Comparison of ENCODE assay signal across 22 mouse cellular contexts in the genomic region with DNA sequence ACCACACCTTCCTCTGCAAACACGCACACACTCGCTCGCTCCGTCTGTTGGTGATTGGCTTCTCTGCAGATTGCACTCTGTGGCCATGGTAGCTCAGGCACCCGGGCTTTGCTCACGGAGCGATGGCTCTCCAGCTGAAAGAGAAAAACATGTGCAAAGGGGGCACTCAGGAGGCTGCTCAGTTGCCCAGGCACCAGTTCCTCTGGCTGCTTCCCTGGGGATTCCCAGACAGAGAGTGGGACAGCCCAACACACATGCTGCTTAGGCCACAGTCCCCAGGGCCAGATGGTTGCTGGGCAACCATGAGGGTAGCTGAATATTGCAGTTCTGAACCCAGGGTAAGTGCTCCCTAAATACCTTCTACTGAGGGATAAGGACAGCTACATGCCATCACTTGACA. TPM values are rescaled to one million over a fixed set of nuclear protein-coding genes. Genes with fewer than 3 reads are reported as not detected.
DNase-seq lines count a peak whose midpoint lies in the region; ATAC-seq and TF ChIP-seq lines count a peak whose summit lies in the region.
"Had no signal": no experiment of that assay in that cellular context is flagged by ENCODE, and none has a peak within 500 bp of the region (broad histone marks: within the 10 kb centered on the region; RNA-seq: fewer than 3 reads in every experiment).

No protein-coding gene starts in this region.

- H3K9ac ChIP-seq in hindbrain, postnatal 0 days (replicated peaks; ENCODE audit: low read length) = no peak overlapping the region
- H3K9ac ChIP-seq in CH12.LX (ENCODE audit: insufficient read depth, low read depth) = no peak overlapping the region
- no peak overlapping the region for H3K9ac ChIP-seq in midbrain, embryonic 14.5 days (replicated peaks; ENCODE audit: low read length)
- H3K9ac ChIP-seq: forebrain, embryonic 13.5 days; limb, embryonic 12.5 days; liver, embryonic 13.5 days; lung, embryonic 15.5 days had no signal

- peaks cover 1% of the 10 kb centered on the region; the same call in 1 of the 2 replicates for H3K27me3 ChIP-seq in hindbrain, embryonic 10.5 days (ENCODE audit: insufficient read depth, poor library complexity, severe bottlenecking)
- H3K27me3 ChIP-seq in hindbrain, postnatal 0 days (ENCODE audit: insufficient read depth, low read length) = no peaks in the 10 kb centered on the region
- no peaks in the 10 kb centered on the region for H3K27me3 ChIP-seq in CH12.LX (replicated peaks)
- H3K27me3 ChIP-seq in midbrain, embryonic 14.5 days (ENCODE audit: control insufficient read depth, insufficient read depth, low read length) = no peaks in the 10 kb centered on the region
- H3K27me3 ChIP-seq: forebrain, embryonic 13.5 days had no signal

- peak; percentile 29; the same call in 1 of the 2 replicates for TF ChIP-seq EP300 in CH12.LX (IDR thresholded peaks at IDR 0.05; ENCODE audit: low read length)

- H3K9me3 ChIP-seq in hindbrain, embryonic 10.5 days = no peaks in the 10 kb centered on the region
- H3K9me3 ChIP-seq in hindbrain, postnatal 0 days (ENCODE audit: low read length) = no peaks in the 10 kb centered on the region
- H3K9me3 ChIP-seq in CH12.LX (replicated peaks; ENCODE audit: low read length) = peaks cover 6% of the 10 kb centered on the region
- H3K9me3 ChIP-seq in midbrain, embryonic 14.5 days (ENCODE audit: control insufficient read depth, low read length) = no peaks in the 10 kb centered on the region
- H3K9me3 ChIP-seq: forebrain, embryonic 13.5 days; heart, embryonic 10.5 days; limb, embryonic 12.5 days; liver, embryonic 13.5 days; lung, embryonic 15.5 days had no signal

- 87% methylated on average over 7 of the region's 7 CpGs for WGBS in hindbrain, embryonic 10.5 days
- WGBS in hindbrain, postnatal 0 days = 43% methylated on average over 7 of the region's 7 CpGs
- WGBS in midbrain, embryonic 14.5 days = 68% methylated on average over 7 of the region's 7 CpGs

- dilution Hi-C loops in CH12.LX (cut with MboI; ENCODE audit: extremely low pct_ligation_motif_present, extremely low pct_unique_long_range_greater_than_20kb, low sequenced_read_pairs) = no loop called here

- in situ Hi-C loops in CH12.LX (cut with MboI; ENCODE audit: low pct_ligation_motif_present, low pct_unique_long_range_greater_than_20kb, low sequenced_read_pairs) = no loop called here

- TF ChIP-seq CTCF in hindbrain, postnatal 0 days (IDR thresholded peaks at IDR 0.05; ENCODE audit: low read depth) = no peak
- TF ChIP-seq CTCF in CH12.LX (conservative IDR thresholded peaks at IDR 0.05 in 1 of 2, IDR thresholded peaks at IDR 0.05 in 1 of 2; ENCODE audit: low read depth in 2 of 2, low read length in 2 of 2) = no peak

- peaks cover 70% of the 10 kb centered on the region for H3K36me3 ChIP-seq in hindbrain, embryonic 10.5 days
- H3K36me3 ChIP-seq in hindbrain, postnatal 0 days (ENCODE audit: insufficient read depth, low read length) = peaks cover 54% of the 10 kb centered on the region
- H3K36me3 ChIP-seq in CH12.LX (replicated peaks in 1 of 2; ENCODE audit: control insufficient read depth in 1 of 2, insufficient read depth in 1 of 2, low read length in 1 of 2) = peaks cover 55 to 79% of the 10 kb centered on the region in 2 experiments
- peaks cover 68% of the 10 kb centered on the region for H3K36me3 ChIP-seq in midbrain, embryonic 14.5 days (ENCODE audit: control insufficient read depth, insufficient read depth, low read length)

- ATAC-seq in hindbrain, postnatal 0 days = no peak
- no peak for ATAC-seq in midbrain, embryonic 14.5 days (ENCODE audit: low FRiP score, low TSS enrichment)
- ATAC-seq: CD4-positive, CD25-positive, alpha-beta regulatory T cell, adult 4 months; forebrain, embryonic 13.5 days; intestine, embryonic 16.5 days had no signal

- no peak overlapping the region for H3K4me3 ChIP-seq in hindbrain, embryonic 10.5 days
- no peak overlapping the region for H3K4me3 ChIP-seq in hindbrain, postnatal 0 days (ENCODE audit: low read length)
- H3K4me3 ChIP-seq in CH12.LX (replicated peaks in 1 of 3; ENCODE audit: low read depth in 2 of 3, low read length in 2 of 3, poor library complexity in 1 of 3) = no peak overlapping the region
- H3K4me3 ChIP-seq in midbrain, embryonic 14.5 days (replicated peaks; ENCODE audit: low read depth, low read length) = no peak overlapping the region
- H3K4me3 ChIP-seq: forebrain, embryonic 13.5 days; heart, embryonic 10.5 days; limb, embryonic 12.5 days; liver, embryonic 13.5 days; lung, embryonic 15.5 days had no signal

- DNase-seq in hindbrain, embryonic 10.5 days (ENCODE audit: low spot score) = no peak
- no peak for DNase-seq in hindbrain, postnatal 0 days (ENCODE audit: low spot score)
- DNase-seq in A20 (ENCODE audit: low read depth, low spot score) (peak; percentile 21), CH12.LX (ENCODE audit: extremely low read depth) (peak; percentile 87)
- DNase-seq in midbrain, embryonic 14.5 days = peak; percentile 41
- no peak for DNase-seq in right cerebral cortex, adult 2 months (ENCODE audit: low spot score in 2 of 2)
- no peak for DNase-seq in kidney, postnatal 14 days
- DNase-seq: cerebellum, adult 9-10 months; gastrocnemius, postnatal 36 days; heart, postnatal 14 days; liver, embryonic 13.5 days; right cerebral cortex, postnatal 14 days; thymus, postnatal 14 days had no signal

- 0 out of 2 replicates have a peak overlapping the region, but pooled peaks have one; percentile 50 for H3K27ac ChIP-seq in hindbrain, embryonic 10.5 days
- H3K27ac ChIP-seq in hindbrain, postnatal 0 days = no peak overlapping the region; the same call in 1 of the 2 replicates
- H3K27ac ChIP-seq in CH12.LX (ENCODE audit: insufficient read depth, low read depth) = peak overlapping the region; percentile 17; the same call in 1 of the 2 replicates
- 0 out of 2 replicates have a peak overlapping the region, but pooled peaks have one; percentile 20 for H3K27ac ChIP-seq in midbrain, embryonic 14.5 days (replicated peaks; ENCODE audit: low read depth, low read length)
- H3K27ac ChIP-seq: forebrain, embryonic 13.5 days; heart, embryonic 10.5 days; kidney, postnatal 0 days; limb, embryonic 12.5 days; liver, embryonic 13.5 days; lung, embryonic 15.5 days had no signal

- TF ChIP-seq POLR2A in CH12.LX (IDR thresholded peaks at IDR 0.05; ENCODE audit: low read depth, low read length) = no peak

- no peaks in the 10 kb centered on the region for H3K79me2 ChIP-seq in CH12.LX (replicated peaks; ENCODE audit: control insufficient read depth, extremely low read depth, insufficient read depth, poor library complexity, severe bottlenecking)

- no peak overlapping the region for H3K4me2 ChIP-seq in hindbrain, postnatal 0 days (ENCODE audit: low read depth, low read length)
- H3K4me2 ChIP-seq in CH12.LX (ENCODE audit: insufficient read depth, low read depth, poor library complexity, severe bottlenecking) = no peak overlapping the region
- no peak overlapping the region for H3K4me2 ChIP-seq in midbrain, embryonic 14.5 days (ENCODE audit: low read length)
- H3K4me2 ChIP-seq: forebrain, embryonic 13.5 days; limb, embryonic 12.5 days; liver, embryonic 13.5 days; lung, embryonic 15.5 days had no signal

- H3K4me1 ChIP-seq in hindbrain, embryonic 10.5 days (replicated peaks) = peaks cover 43% of the 10 kb centered on the region
- peaks cover 9% of the 10 kb centered on the region for H3K4me1 ChIP-seq in hindbrain, postnatal 0 days (ENCODE audit: insufficient read depth, low read length)
- H3K4me1 ChIP-seq in CH12.LX (ENCODE audit: control insufficient read depth in 1 of 2, insufficient read depth in 2 of 2) = peaks cover 10 to 53% of the 10 kb centered on the region in 2 experiments
- peaks cover 8% of the 10 kb centered on the region for H3K4me1 ChIP-seq in midbrain, embryonic 14.5 days (ENCODE audit: control insufficient read depth, insufficient read depth, low read length)

- TF ChIP-seq RAD21 in CH12.LX (IDR thresholded peaks at IDR 0.05; ENCODE audit: low read depth, low read length) = no peak; the same call in 1 of the 2 replicates

RNA-seq across cellular contexts. Expression of a gene that starts 4.6 kb away (rescaled TPM):
- polyA plus RNA-seq in hindbrain, embryonic 10.5 days (2016; fragmentation: Nextera tagmentation; extraction: Ambion mirVana) = 55.0 and 75.5 TPM in 2 replicates
- 361 and 373 TPM in 2 replicates for total RNA-seq in hindbrain, postnatal 0 days (2014; rRNA removed)
- polyA plus RNA-seq in hindbrain, postnatal 0 days (2015; fragmentation: Nextera tagmentation; extraction: Ambion mirVana) = 177 and 182 TPM in 2 replicates
- total RNA-seq in CH12.LX (2012; rRNA removed) (4.1 and 5.4 TPM in 2 replicates), CH12.LX (2014; rRNA removed) (5.0 and 5.5 TPM in 2 replicates)
- polyA plus RNA-seq in CH12.LX (2012; ENCODE audit: insufficient read length, low read depth) = 11.0 and 13.0 TPM in 2 replicates
- 62.4 and 117 TPM in 2 replicates for polyA plus RNA-seq in midbrain, embryonic 14.5 days (2014; fragmentation: Nextera tagmentation; extraction: Ambion mirVana)
- total RNA-seq: megakaryocyte progenitor cell, adult 5-6 weeks had no signal

RNA-seq across cellular contexts. Expression of a gene that starts 23.3 kb away (rescaled TPM):
- 3.3 and 4.3 TPM in 2 replicates for polyA plus RNA-seq in hindbrain, embryonic 10.5 days (2016; fragmentation: Nextera tagmentation; extraction: Ambion mirVana)
- total RNA-seq in hindbrain, postnatal 0 days (2014; rRNA removed) = 1.6 and 1.8 TPM in 2 replicates
- polyA plus RNA-seq in hindbrain, postnatal 0 days (2015; fragmentation: Nextera tagmentation; extraction: Ambion mirVana) = 4.0 and 4.9 TPM in 2 replicates
- total RNA-seq in CH12.LX (2012; rRNA removed) (2.9 and 3.4 TPM in 2 replicates), CH12.LX (2014; rRNA removed) (0.39 and 0.67 TPM in 2 replicates)
- polyA plus RNA-seq in CH12.LX (2012; ENCODE audit: insufficient read length, low read depth) = 3.0 and 5.0 TPM in 2 replicates
- 3.9 and 5.6 TPM in 2 replicates for polyA plus RNA-seq in midbrain, embryonic 14.5 days (2014; fragmentation: Nextera tagmentation; extraction: Ambion mirVana)

RNA-seq across cellular contexts. Expression of a gene that starts 28.2 kb away (rescaled TPM):
- 26.0 and 31.7 TPM in 2 replicates for polyA plus RNA-seq in hindbrain, embryonic 10.5 days (2016; fragmentation: Nextera tagmentation; extraction: Ambion mirVana)
- total RNA-seq in hindbrain, postnatal 0 days (2014; rRNA removed) = 43.8 and 45.5 TPM in 2 replicates
- 50.6 and 52.0 TPM in 2 replicates for polyA plus RNA-seq in hindbrain, postnatal 0 days (2015; fragmentation: Nextera tagmentation; extraction: Ambion mirVana)
- total RNA-seq in CH12.LX (2012; rRNA removed) = 8.8 and 12.7 TPM in 2 replicates
- 3.7 and 4.3 TPM in 2 replicates for total RNA-seq in CH12.LX (2014; rRNA removed)
- 15.2 and 15.9 TPM in 2 replicates for polyA plus RNA-seq in CH12.LX (2012; ENCODE audit: insufficient read length, low read depth)
- 33.3 and 33.9 TPM in 2 replicates for polyA plus RNA-seq in midbrain, embryonic 14.5 days (2014; fragmentation: Nextera tagmentation; extraction: Ambion mirVana)

RNA-seq across cellular contexts. Expression of a gene that starts 31.0 kb away (rescaled TPM):
- polyA plus RNA-seq in hindbrain, embryonic 10.5 days (2016; fragmentation: Nextera tagmentation; extraction: Ambion mirVana) = 7.8 and 12.5 TPM in 2 replicates
- 0.11 and 0.16 TPM in 2 replicates for total RNA-seq in hindbrain, postnatal 0 days (2014; rRNA removed)
- 1.8 and 2.1 TPM in 2 replicates for polyA plus RNA-seq in hindbrain, postnatal 0 days (2015; fragmentation: Nextera tagmentation; extraction: Ambion mirVana)
- total RNA-seq in CH12.LX (2012; rRNA removed) = 1.4 and 1.5 TPM in 2 replicates
- total RNA-seq in CH12.LX (2014; rRNA removed) = 0.19 TPM in 1 of 2 replicates, not detected in the other
- polyA plus RNA-seq in CH12.LX (2012; ENCODE audit: insufficient read length, low read depth) = 0.45 and 0.89 TPM in 2 replicates
- polyA plus RNA-seq in midbrain, embryonic 14.5 days (2014; fragmentation: Nextera tagmentation; extraction: Ambion mirVana) = 1.5 and 1.6 TPM in 2 replicates
- total RNA-seq: MEL had no signal
- polyA plus RNA-seq: CD4-positive, CD25-positive, alpha-beta regulatory T cell, adult 4 months had no signal

RNA-seq across cellular contexts. Expression of a gene that starts 31.2 kb away (rescaled TPM):
- polyA plus RNA-seq in hindbrain, embryonic 10.5 days (2016; fragmentation: Nextera tagmentation; extraction: Ambion mirVana) = 26.0 and 30.1 TPM in 2 replicates
- 27.8 and 35.2 TPM in 2 replicates for total RNA-seq in hindbrain, postnatal 0 days (2014; rRNA removed)
- 44.3 and 48.6 TPM in 2 replicates for polyA plus RNA-seq in hindbrain, postnatal 0 days (2015; fragmentation: Nextera tagmentation; extraction: Ambion mirVana)
- total RNA-seq in CH12.LX (2012; rRNA removed) (35.1 and 44.0 TPM in 2 replicates), CH12.LX (2014; rRNA removed) (25.0 and 28.7 TPM in 2 replicates)
- polyA plus RNA-seq in CH12.LX (2012; ENCODE audit: insufficient read length, low read depth) = 36.6 and 37.2 TPM in 2 replicates
- 35.4 and 41.6 TPM in 2 replicates for polyA plus RNA-seq in midbrain, embryonic 14.5 days (2014; fragmentation: Nextera tagmentation; extraction: Ambion mirVana)

Comparison
In these comparisons a context has a peak if more than half of its experiments do, and no peak if none do; other contexts are left out.
1. DNase-seq: peak in A20 (single experiment), CH12.LX (single experiment) and midbrain, embryonic 14.5 days (single experiment); none in hindbrain, embryonic 10.5 days (single experiment), hindbrain, postnatal 0 days (single experiment), right cerebral cortex, adult 2 months (0 of 2) and kidney, postnatal 14 days (single experiment).